Mouse (Mus musculus) heart, embryonic 15.5 days (tissue): ENCODE measurements around the gene Tgfbr3. TPM values are rescaled to one million over a fixed set of nuclear protein-coding genes. Genes with fewer than 3 reads are reported as not detected.

Experiments
- ATAC-seq: fragments of 200-750 bp; cut with Nextera tagmentation; replicated peaks from 2 replicates; pipeline ENCODE4 v1.8.0; 2017; ENCODE audit warnings: low read depth, moderate TSS enrichment; ENCODE audit not compliant: insufficient number of reproducible peaks, insufficient read depth, low FRiP score
- H3K27ac ChIP-seq: fragments of 300-500 bp; sonication (generic); 2 replicates; pipeline ENCODE4 v1.5.1; 2015; ENCODE audit warnings: mild to moderate bottlenecking, inconsistent platforms
- H3K27me3 ChIP-seq: fragments of 300-500 bp; sonication (generic); 2 replicates; pipeline ENCODE4 v1.6.1; 2015; ENCODE audit warnings: inconsistent platforms
- H3K36me3 ChIP-seq: fragments of 300-500 bp; sonication (generic); 2 replicates; pipeline ENCODE4 v1.6.1; 2015; ENCODE audit warnings: mild to moderate bottlenecking, inconsistent platforms
- H3K4me1 ChIP-seq: fragments of 300-500 bp; sonication (generic); replicated peaks from 2 replicates; pipeline ENCODE4 v1.6.1; 2015; ENCODE audit warnings: inconsistent platforms
- H3K4me2 ChIP-seq: fragments of 300-500 bp; sonication (generic); 2 replicates; pipeline ENCODE4 v1.6.1; 2015; ENCODE audit warnings: inconsistent platforms, mild to moderate bottlenecking, moderate library complexity
- H3K4me3 ChIP-seq: fragments of 300-500 bp; sonication (generic); 2 replicates; pipeline ENCODE4 v1.5.1; 2015; ENCODE audit warnings: mild to moderate bottlenecking, inconsistent platforms
- H3K9ac ChIP-seq: fragments of 300-500 bp; sonication (generic); 2 replicates; pipeline ENCODE4 v1.6.1; 2015; ENCODE audit warnings: mild to moderate bottlenecking, inconsistent platforms
- H3K9me3 ChIP-seq: fragments of 300-500 bp; sonication (generic); replicated peaks from 2 replicates; pipeline ENCODE4 v1.6.1; 2016; ENCODE audit warnings: inconsistent platforms
- WGBS: fragments of 180-500 bp; shearing (Covaris S2); methylation state at CpG from one replicate; pipeline ENCODE4 v1.1.7; 2015; ENCODE audit warnings: mixed read lengths; 5-methylcytosine and 5-hydroxymethylcytosine counted together
- polyA plus RNA-seq: library from polyadenylated mRNA; unstranded; fragments of >200 nt; fragmentation: Nextera tagmentation; extraction: Ambion mirVana; gene quantifications from 2 replicates; pipeline ENCODE4 v1.2.1, GENCODE M21; 2015

Tgfbr3 gene
- polyA plus RNA-seq, 1 experiment from 2014 or later: 16.8 TPM

- H3K9ac ChIP-seq: no peak overlapping the region
- WGBS: 76% methylated on average over 7 of the region's 7 CpGs
- no peak overlapping the region for H3K4me2 ChIP-seq
- H3K4me3 ChIP-seq: no peak overlapping the region
- H3K36me3 ChIP-seq: no peaks in the 10 kb centered on the region
- no peak overlapping the region for H3K27ac ChIP-seq
- no peaks in the 10 kb centered on the region for H3K9me3 ChIP-seq
- no peak for ATAC-seq
- no peaks in the 10 kb centered on the region for H3K27me3 ChIP-seq
- H3K4me1 ChIP-seq: peaks cover 32% of the 10 kb centered on the region
Observed at GRCm38 (mm10) chr5:107182721-107183120, 106.7 kb downstream of the Tgfbr3 start.

- Histone ChIP-seq H3K27ac (no peak overlapping the region), H3K27me3 (no peaks in the 10 kb centered on the region), H3K4me1 (peaks cover 33% of the 10 kb centered on the region), H3K9me3 (no peaks in the 10 kb centered on the region), H3K36me3 (no peaks in the 10 kb centered on the region), H3K4me3 (no peak overlapping the region), H3K9ac (no peak overlapping the region), H3K4me2 (no peak overlapping the region)
- ATAC-seq: no peak
- 35% methylated on average over 4 of the region's 4 CpGs for WGBS
Observed at GRCm38 (mm10) chr5:107181820-107182219, 107.6 kb downstream of the Tgfbr3 start.

GRCm38 (mm10) chr5:107179194-107179593 is 110.2 kb downstream of the Tgfbr3 start:
- no peak overlapping the region for H3K4me3 ChIP-seq
- 83% methylated on average over 5 of the region's 5 CpGs for WGBS
- no peak overlapping the region for H3K4me2 ChIP-seq
- no peaks in the 10 kb centered on the region for H3K36me3 ChIP-seq
- H3K27ac ChIP-seq: no peak overlapping the region
- no peak for ATAC-seq
- no peak overlapping the region for H3K9ac ChIP-seq
- H3K4me1 ChIP-seq: peaks cover 33% of the 10 kb centered on the region
- no peaks in the 10 kb centered on the region for H3K27me3 ChIP-seq
- H3K9me3 ChIP-seq: no peaks in the 10 kb centered on the region

DNA sequence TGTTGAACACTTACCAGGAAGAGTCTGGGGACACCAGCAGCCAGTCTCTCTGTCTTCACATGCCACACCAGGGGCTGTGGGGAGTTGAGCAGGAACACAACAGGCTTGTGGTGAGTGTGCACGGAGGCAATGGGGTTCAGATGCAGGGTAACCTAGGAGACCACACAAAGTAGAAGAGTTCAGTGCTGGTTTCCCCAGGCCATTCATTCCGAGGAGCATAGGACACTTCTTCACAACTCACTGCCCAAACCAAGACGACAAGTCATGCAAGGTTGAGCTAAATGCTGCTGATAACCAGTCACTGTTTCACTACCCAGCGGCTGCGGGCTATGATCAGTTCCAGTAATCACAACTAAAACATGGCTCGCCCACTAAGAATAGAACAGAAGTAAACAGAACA is 111.6 kb downstream of the Tgfbr3 start:
- H3K9ac ChIP-seq: no peak overlapping the region
- no peaks in the 10 kb centered on the region for H3K36me3 ChIP-seq
- no peaks in the 10 kb centered on the region for H3K27me3 ChIP-seq
- no peak overlapping the region for H3K4me3 ChIP-seq
- H3K4me2 ChIP-seq: no peak overlapping the region
- ATAC-seq: no peak
- WGBS: 58% methylated on average over 6 of the region's 6 CpGs
- H3K9me3 ChIP-seq: no peaks in the 10 kb centered on the region
- peaks cover 22% of the 10 kb centered on the region for H3K4me1 ChIP-seq
- no peak overlapping the region for H3K27ac ChIP-seq

- Histone ChIP-seq H3K4me3 (no peak overlapping the region), H3K27me3 (no peaks in the 10 kb centered on the region), H3K36me3 (no peaks in the 10 kb centered on the region), H3K9ac (no peak overlapping the region), H3K27ac (no peak overlapping the region), H3K4me2 (no peak overlapping the region), H3K9me3 (no peaks in the 10 kb centered on the region), H3K4me1 (peaks cover 21% of the 10 kb centered on the region)
- 76% methylated on average over 2 of the region's 2 CpGs for WGBS
- ATAC-seq: no peak
Observed at GRCm38 (mm10) chr5:107177248-107177647, 112.2 kb downstream of the Tgfbr3 start.

GRCm38 (mm10) chr5:107176796-107177195 is 112.6 kb downstream of the Tgfbr3 start:
- 41% methylated on average over 4 of the region's 4 CpGs for WGBS
- ATAC-seq: no peak
- H3K27ac ChIP-seq: no peak overlapping the region

DNA sequence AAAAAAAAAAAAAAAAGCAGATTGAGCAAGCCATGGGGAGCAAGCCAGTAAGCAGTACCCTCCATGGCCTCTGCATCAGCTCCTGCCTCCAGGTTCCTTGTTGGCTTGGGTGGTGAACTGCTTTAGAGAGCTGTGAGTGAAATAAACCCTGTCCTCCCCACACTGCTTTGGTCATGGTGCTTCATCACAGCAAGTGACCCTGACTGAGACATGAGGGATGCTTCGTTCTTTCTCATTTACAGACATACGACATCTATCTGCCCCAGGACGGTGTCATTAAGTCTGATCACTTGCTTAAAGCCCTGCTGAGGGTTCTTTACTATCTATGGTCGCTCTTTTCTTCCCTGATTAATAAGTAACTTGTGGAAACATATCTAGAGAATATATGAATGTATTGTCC is 113.2 kb downstream of the Tgfbr3 start:
- Histone ChIP-seq H3K4me1 (peaks cover 12% of the 10 kb centered on the region), H3K9me3 (no peaks in the 10 kb centered on the region), H3K4me2 (no peak overlapping the region), H3K27me3 (no peaks in the 10 kb centered on the region), H3K4me3 (no peak overlapping the region), H3K27ac (no peak overlapping the region), H3K9ac (no peak overlapping the region), H3K36me3 (no peaks in the 10 kb centered on the region)
- 90% methylated on average over 4 of the region's 4 CpGs for WGBS
- no peak for ATAC-seq

More at GRCm38 (mm10) chr5:107176796-107177195, 112.6 kb downstream of the Tgfbr3 start:
- Histone ChIP-seq H3K36me3 (no peaks in the 10 kb centered on the region), H3K4me2 (no peak overlapping the region), H3K27me3 (no peaks in the 10 kb centered on the region), H3K9ac (no peak overlapping the region), H3K9me3 (no peaks in the 10 kb centered on the region), H3K4me1 (peaks cover 18% of the 10 kb centered on the region), H3K4me3 (no peak overlapping the region)

DNA sequence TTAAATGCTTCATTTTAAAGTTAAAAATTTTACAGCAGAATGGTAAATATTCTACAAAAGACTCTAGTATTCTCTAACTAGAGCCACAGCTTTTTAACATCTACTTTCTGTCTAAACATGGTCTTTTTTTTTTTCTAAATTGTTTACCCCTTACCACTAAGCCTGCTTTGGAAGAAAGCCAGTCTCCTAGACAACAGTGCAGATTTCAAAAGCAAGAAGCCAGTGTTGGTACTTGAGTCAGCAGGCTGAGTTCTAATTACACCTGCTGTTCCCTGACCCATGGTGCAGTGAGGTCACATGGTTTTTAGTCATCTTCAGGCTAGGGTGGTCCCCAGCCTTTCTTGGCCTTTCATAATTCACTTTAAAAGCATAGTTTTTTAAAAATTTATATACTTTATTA is 115.2 kb downstream of the Tgfbr3 start:
- peaks cover 9% of the 10 kb centered on the region for H3K4me1 ChIP-seq
- no peaks in the 10 kb centered on the region for H3K9me3 ChIP-seq
- H3K27me3 ChIP-seq: no peaks in the 10 kb centered on the region
- no peak overlapping the region for H3K27ac ChIP-seq
- no peak for ATAC-seq
- no peak overlapping the region for H3K9ac ChIP-seq
- H3K36me3 ChIP-seq: no peaks in the 10 kb centered on the region
- no peak overlapping the region for H3K4me2 ChIP-seq
- H3K4me3 ChIP-seq: no peak overlapping the region

GRCm38 (mm10) chr5:107173483-107173882 is 115.9 kb downstream of the Tgfbr3 start:
- 82% methylated on average over 2 of the region's 2 CpGs for WGBS
- Histone ChIP-seq H3K27ac (no peak overlapping the region), H3K27me3 (no peaks in the 10 kb centered on the region), H3K4me1 (peaks cover 7% of the 10 kb centered on the region), H3K4me3 (no peak overlapping the region), H3K9ac (no peak overlapping the region), H3K9me3 (no peaks in the 10 kb centered on the region), H3K4me2 (no peak overlapping the region), H3K36me3 (no peaks in the 10 kb centered on the region)
- ATAC-seq: no peak

- H3K4me1 ChIP-seq: peaks cover 17% of the 10 kb centered on the region
- H3K4me2 ChIP-seq: no peak overlapping the region
- no peak overlapping the region for H3K4me3 ChIP-seq
- H3K27ac ChIP-seq: no peak overlapping the region
- H3K27me3 ChIP-seq: no peaks in the 10 kb centered on the region
- no peaks in the 10 kb centered on the region for H3K36me3 ChIP-seq
- no peak for ATAC-seq
- H3K9ac ChIP-seq: no peak overlapping the region
- WGBS: 79% methylated on average over 7 of the region's 7 CpGs
- no peaks in the 10 kb centered on the region for H3K9me3 ChIP-seq
Observed at GRCm38 (mm10) chr5:107171861-107172260, 117.6 kb downstream of the Tgfbr3 start.

GRCm38 (mm10) chr5:107169796-107170195 is 119.6 kb downstream of the Tgfbr3 start:
- no peak overlapping the region for H3K9ac ChIP-seq
- no peaks in the 10 kb centered on the region for H3K9me3 ChIP-seq
- ATAC-seq: no peak
- H3K27ac ChIP-seq: no peak overlapping the region
- peaks cover 35% of the 10 kb centered on the region for H3K4me1 ChIP-seq
- H3K36me3 ChIP-seq: no peaks in the 10 kb centered on the region
- no peak overlapping the region for H3K4me2 ChIP-seq
- H3K27me3 ChIP-seq: no peaks in the 10 kb centered on the region
- WGBS: 68% methylated on average over 5 of the region's 5 CpGs
- no peak overlapping the region for H3K4me3 ChIP-seq

DNA sequence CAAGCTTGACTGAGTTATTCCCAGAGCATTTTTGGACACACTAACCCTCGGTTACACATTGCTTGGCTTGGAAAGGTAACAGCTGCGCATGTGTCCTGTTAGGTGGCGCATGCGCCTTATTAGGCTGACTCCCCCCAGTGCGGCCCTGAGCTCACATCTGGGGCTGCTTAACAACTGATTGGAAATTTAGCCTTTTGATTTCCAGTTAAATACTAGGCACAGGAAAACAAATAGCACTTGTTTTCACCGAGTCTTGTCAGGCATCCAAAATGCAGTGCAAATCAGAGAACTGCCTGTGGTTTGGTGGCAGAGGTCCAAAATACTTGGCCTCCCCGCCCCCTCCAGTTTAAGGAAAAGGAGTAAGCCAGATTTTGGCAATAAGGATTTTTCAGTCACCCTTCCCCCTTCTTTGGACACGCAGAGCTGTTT is 121.5 kb downstream of the Tgfbr3 start:
- Histone ChIP-seq H3K4me3 (peak overlapping the region; percentile 16; the same call in 1 of the 2 replicates), H3K36me3 (no peaks in the 10 kb centered on the region), H3K4me1 (peaks cover 43% of the 10 kb centered on the region), H3K4me2 (peak overlapping the region; percentile 58), H3K9ac (no peak overlapping the region), H3K9me3 (no peaks in the 10 kb centered on the region), H3K27ac (peak overlapping the region; percentile 84), H3K27me3 (no peaks in the 10 kb centered on the region)
- ATAC-seq: peak; percentile 66
- 19% methylated on average over 8 of the region's 8 CpGs for WGBS
